Mouse (Mus musculus): Measurements from ENCODE around the gene Rabgap1l.

DNA sequence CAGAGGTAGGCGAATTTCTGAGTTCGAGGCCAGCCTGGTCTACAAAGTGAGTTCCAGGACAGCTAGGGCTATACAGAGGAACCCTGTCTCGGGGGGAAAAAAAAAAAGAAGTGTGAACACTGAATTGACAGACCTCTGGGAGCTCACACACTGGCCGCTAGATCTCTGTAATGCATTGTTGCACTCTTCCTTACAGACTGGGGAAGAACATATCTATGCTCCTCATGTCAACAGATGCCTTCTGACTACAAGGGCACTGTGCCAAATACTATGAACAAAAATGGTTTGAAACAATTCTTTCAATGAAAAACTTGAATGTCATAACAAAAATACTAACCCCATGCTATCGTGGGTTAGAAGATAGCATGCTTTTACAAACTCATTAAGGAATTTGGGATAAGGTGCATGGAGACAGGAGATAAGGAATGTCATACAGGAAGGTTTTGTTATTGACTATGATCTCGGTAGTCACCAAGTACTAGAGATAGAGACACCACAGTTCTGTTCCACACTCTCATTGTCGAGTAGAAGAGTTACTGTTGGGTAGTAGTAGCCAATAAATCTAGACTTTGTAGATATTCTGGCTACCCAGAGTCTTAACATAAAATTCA lies 519.8 kb downstream of the Rabgap1l start:
- TF ChIP-seq CTCF (IDR thresholded peaks at IDR 0.05; ENCODE audit: insufficient read depth, low read length) (no peak), POLR2A (IDR thresholded peaks at IDR 0.05; ENCODE audit: borderline replicate concordance, extremely low read depth, low read depth, low read length) (no peak)
